Mouse (Mus musculus): ENCODE measurements at regions not wholly inside any gene's neighbourhood (a gene's known extent, or its start where the extent isn't known, plus 50 kb on each side); places are given as distances from the start of the nearest gene placed in this dataset.

DNA sequence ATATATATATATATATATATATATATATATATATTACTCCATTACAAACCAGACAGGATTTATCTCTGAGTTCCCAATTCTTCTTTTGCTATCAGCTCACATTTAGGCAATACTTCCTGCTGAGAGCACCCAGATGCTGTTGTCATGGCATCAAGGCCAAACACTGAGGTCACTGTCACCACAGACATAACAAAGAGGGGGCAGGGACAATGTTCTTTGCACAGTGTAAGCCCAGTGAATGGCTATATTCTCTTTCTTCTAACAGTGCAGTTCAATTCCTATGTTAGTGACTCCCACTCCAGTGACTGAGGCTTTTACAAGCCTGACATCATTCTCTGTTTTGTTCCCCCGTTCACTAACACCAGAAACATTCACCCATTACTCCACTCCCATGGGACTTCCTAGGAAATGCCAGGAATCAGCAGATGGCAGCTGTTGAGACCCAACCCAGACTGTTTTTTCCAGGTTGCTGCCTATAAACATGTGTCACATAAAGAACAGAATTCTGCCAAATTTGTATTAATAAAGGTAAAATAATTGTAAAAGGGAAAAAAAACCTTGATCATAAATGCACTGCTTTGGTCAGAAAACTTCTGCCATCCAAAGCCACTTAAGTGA, 289.5 kb downstream of the Slc22a22 start:
- ChIA-PET POLR2A (no interaction called here), CTCF (no interaction called here)

DNA sequence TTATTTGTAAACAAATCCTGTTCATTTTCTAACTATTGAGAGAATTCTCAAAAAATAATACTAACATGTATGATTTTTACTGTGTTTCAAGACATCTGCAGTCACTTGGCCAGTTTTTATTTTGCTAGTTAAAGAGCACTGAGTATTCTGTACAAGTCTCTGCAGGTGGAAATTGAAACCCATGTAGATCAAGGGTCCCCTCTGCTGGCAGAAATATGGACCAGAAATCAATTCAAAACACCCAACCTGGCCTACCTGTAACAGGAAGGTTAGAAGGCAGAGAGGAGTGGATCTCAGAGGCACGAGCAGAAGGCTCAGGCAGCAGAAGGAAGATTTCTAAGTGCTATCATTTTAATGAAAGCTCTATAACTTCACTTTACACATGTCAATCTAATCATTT, 298.3 kb downstream of the Slc22a22 start:
- CTCF ChIA-PET: no interaction called here

DNA sequence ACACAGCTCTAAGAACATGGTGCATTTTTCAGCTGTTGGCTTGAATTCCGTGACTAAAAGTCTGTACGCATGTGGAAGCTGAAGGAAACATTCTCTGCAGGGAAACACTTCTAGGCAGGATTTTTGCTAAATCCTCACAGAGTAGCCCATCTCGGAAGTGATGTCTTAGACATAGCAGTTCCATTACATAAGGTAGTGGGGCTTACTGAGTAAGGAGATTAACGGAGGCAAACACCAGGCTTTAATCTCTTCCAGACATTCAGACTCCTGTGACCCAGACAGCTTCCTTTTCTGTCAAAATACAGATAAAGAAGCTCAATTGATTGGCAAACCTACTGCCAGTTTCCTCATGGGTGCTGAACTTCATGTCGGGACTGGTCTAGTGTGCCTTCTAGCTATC, 304.7 kb downstream of the Slc22a22 start:
- ChIA-PET POLR2A (interaction anchor here in 1 of 4 experiments (0.5 to 0.7 kb wide), 2 partner anchors 13 to 469 kb away, joined by 3 read pairs; no protein-coding TSS in a partner anchor), CTCF (interaction anchor here in 1 of 4 experiments (0.5 kb wide), 1 partner anchor 73 kb away, joined by 12 read pairs; no protein-coding TSS in a partner anchor)

More for the DNA sequence above, 298.3 kb downstream of the Slc22a22 start:
- POLR2A ChIA-PET: no interaction called here

DNA sequence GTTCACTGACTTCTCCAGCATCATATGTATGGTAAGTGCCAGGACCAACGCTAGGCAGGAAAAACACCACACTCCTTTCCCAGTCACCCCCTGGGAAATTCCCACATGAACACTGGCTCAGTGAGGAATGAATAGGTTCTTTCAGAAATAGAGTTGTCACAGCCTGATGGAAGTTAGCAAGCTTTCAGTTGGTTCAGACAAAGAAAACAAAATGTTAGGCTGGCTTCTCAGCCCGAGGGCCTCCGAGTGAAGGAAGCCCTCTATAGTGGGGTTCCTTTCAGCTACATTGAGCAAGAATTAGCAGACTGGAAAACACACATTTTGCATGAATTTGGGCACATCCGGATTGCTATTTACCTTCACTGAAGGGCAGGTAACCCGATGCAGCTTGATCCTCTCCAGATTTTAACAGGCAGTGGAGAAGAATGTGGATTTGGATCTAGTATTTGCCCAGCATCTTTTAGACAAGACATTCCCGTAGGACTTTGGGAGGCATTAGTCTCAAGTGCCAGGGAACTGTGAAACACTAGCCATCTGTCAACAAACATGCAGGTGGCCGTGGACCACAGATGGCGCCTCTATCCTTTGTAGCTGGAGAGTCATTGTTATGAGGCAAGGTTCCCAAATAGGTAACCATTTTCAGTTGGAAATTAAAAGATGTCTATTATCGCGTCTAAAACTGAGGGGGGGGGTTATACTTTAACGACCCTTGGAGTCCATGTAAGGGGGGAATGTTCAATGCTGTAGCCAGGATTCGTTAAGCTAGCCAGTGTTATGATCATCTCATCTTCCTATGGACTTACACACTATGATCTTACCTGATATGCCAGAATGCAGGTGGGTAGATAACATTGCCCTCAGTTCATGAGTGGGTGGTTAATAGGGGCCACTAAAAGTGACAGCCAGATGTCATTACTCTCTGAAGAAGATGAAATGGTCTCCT, 314.8 kb downstream of the Slc22a22 start:
- ChIA-PET CTCF (no interaction called here), POLR2A (no interaction called here)

DNA sequence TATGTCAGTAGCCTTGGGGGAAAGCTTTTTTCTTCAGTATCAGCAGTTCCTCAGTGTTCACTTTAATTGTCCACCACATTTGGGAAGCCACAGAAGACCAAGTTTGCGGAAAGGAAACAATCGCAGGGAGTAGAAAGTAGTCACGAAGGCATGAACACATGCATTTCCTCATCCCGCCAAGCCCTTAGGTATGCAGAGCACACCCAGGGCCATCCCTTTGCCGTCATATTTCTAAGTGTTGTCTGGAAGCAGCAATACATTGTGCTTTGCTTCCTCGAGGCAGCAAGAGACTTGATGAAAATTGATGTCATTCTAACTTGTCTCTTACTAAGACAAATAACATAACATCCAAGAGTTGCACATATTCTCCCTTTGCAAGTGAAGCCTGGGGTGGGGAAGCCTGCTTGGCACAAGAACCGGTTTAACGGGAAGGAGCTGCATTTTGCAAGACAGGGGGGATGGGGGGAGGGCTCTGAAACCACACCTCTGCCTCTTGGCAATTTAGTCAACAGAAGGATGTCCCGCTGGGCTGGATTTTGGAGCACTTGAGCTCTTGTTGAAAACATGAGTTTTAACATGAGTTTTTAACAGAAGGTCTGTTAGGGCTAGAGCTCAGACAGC, 337.2 kb downstream of the Slc22a22 start:
- CTCF ChIA-PET: interaction anchor here in 1 of 4 experiments (0.6 kb wide), 1 partner anchor 81 kb away, joined by 8 read pairs; no protein-coding TSS in a partner anchor
- POLR2A ChIA-PET: interaction anchor here in 1 of 4 experiments (0.6 kb wide), 1 partner anchor 457 kb away, joined by 6 read pairs; no protein-coding TSS in a partner anchor

DNA sequence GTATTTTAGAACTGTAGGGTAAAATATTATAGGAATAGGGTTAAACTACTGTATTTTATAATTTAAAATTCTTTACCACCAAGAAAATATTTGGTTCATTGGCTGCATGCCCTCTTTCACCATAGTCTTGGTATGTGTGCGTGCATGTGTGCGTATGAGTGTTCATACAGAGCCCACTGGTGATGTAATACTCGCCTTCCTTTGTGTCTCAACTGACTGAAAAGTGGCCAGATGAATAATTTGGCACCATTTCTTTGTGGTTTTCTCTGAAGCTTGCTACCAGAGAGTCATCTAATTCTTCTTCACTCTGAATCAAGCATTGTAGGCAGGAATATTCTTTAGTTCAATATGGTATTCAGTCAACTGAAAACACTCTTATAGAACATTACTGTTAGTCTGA, 372.7 kb downstream of the Slc22a22 start:
- ChIA-PET CTCF (no interaction called here), POLR2A (no interaction called here)

DNA sequence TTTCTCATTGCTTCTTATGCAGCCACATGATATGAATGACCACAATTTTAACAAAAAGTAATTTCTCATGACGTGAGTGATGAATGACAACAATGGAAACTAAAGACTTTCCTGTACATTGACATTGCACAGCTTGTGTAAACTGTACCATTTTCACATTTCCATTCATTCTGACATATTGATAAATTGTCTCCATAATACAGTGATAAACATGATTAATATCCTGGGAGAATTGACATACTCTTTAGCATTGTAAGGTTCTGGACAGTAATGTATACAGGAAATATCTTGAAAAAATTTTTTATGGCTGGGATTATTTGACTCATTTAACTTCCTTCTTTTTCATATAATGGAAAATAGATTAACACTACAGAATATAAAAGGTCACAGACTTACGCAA, 380.1 kb downstream of the Slc22a22 start:
- POLR2A ChIA-PET: no interaction called here

DNA sequence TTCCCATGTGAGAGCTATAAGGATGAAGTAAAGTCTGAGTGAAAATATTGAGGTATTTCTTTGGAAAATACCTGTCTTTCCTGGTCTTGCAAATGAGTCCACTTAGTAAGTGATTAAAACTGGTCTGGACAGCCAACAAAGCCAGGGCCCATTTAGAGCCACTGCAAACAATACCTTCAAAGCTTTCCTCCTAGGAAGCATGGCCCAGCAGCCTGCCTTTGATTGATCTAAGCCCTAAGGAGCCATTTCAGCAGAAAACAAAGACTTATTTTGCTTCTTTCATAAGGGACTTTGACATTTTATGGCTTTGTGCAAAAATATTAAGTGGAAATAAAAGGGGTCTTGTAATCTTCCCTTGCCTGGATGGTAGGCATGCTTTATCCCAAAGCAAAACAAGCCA, 397.6 kb downstream of the Slc22a22 start:
- CTCF ChIA-PET: no interaction called here
- POLR2A ChIA-PET: no interaction called here

More for the DNA sequence above, 380.1 kb downstream of the Slc22a22 start:
- CTCF ChIA-PET: no interaction called here

DNA sequence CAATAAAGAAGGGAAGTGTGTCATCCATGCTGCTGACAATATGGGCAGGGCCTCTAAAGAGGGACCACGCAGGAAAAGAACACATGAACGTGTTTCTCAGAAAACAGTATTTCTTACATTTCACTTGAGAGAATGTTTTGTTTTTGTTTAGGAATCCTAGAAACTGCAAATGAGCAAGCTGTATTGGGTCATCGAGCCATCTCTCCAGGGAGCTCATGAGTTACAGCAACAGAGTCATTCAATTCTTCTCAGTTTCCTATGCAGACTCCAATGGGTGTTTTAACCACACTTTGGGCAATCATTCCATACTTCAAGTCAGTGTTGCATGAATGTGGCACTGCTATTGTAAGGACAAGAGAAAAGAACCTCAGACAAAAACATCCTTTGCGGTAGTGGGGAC, 403.6 kb downstream of the Slc22a22 start:
- POLR2A ChIA-PET: interaction anchor here in 1 of 4 experiments (0.7 kb wide), 1 partner anchor 293 kb away, joined by 3 read pairs; no protein-coding TSS in a partner anchor

DNA sequence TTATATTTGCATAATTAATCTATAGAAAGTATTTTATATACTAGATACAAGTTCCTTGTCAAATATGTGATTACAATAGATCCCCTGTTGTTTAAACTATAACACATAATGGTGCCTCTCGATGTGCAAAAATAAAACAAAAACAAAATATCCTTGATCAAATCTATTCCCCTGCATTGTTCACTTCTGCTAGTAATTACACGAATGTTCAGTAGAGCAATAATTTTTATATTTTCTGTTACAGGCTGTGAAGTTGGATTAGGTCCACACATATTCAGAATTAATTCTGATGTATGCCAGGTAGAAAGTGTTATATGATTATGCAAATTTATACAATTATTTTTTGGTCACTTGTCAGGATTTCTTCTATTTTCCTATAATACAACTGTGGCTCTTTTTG, 415.9 kb downstream of the Slc22a22 start:
- ChIA-PET POLR2A (no interaction called here), CTCF (no interaction called here)

More for the DNA sequence above, 403.6 kb downstream of the Slc22a22 start:
- CTCF ChIA-PET: no interaction called here

DNA sequence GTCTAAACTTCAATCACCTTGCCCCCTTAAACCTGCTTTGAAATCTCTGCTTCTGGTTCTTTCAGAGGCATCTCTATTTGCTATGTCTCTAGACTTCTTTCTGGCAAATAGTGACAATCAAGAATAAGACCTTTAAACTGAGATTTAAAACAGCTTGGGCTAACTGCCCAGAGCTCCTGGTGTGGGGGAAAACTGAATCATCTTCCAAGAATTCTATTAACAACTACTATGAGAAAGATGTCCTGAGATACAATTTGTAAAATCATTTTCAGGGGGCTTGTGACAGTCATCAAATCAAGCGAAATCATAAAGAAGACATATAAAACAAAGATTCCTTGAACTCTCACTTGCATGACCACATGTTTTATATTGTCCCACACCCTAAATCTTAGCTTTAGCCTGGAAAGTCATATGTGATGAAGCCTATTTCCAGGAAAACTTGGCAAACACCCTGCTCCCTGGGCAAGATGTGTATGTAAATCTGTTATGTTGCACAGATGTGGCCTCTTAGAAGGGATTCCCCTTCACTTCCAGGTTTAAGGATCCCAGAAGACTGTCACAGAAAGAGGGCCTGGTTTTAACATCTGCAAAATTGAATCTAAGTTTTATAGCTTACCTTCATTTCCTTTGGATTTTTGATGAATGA, 417.8 kb downstream of the Slc22a22 start:
- CTCF ChIA-PET: interaction anchor here in 1 of 4 experiments (0.6 kb wide), 1 partner anchor 81 kb away, joined by 8 read pairs; no protein-coding TSS in a partner anchor
- POLR2A ChIA-PET: no interaction called here

DNA sequence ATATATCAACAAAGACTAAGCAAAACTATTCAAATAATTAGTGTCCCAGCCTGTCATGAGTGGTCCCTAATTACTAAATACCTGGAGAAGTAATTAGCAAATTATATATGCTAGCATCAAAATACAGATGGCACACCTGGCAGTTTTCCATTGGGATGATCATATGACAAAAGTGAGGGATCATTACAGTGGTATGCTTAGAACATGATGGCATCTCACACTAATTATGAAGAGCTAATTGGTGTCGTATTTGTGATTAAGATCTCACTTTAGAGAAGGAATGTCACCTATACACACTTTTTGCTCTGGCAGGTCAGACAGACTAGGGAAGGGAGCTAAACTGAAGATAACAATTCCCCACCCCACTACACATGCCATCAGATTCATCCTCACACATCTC, 425.1 kb downstream of the Slc22a22 start:
- CTCF ChIA-PET: no interaction called here
- POLR2A ChIA-PET: no interaction called here

DNA sequence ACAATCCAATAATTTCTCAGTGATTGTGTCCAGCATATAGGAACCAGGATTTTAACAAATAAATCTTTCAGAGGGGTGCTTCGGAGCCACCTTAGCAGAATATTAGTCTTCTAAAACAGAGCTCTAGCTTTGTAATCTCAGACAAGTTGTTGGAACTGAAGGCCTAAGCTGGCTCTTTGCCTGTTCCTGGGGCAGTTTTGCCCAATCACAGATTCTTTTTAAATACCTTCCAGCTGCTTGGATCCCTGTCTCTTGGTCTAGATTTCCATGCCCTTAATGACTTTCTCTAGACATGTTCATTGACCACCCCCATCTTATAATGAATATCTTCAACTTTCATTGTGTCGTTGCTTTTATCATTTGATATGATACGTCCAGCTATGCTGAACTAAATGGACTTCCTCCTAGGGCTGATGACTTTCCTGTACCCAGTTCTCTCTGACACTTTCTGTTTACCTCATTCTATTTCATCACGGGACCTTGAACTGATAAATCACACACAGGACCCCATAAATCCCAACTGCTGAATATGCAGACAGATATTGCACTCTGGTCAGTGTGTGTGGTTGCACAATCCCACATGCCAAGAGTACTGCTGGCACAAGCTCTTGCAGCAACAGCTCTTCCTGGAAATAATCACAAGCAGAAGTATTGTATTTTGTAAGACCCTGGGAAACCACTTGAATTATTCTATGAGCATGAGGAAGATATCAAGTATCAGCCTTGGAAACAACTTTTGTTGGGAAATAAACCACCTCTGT, 440.4 kb downstream of the Slc22a22 start:
- CTCF ChIA-PET: no interaction called here
- POLR2A ChIA-PET: no interaction called here

DNA sequence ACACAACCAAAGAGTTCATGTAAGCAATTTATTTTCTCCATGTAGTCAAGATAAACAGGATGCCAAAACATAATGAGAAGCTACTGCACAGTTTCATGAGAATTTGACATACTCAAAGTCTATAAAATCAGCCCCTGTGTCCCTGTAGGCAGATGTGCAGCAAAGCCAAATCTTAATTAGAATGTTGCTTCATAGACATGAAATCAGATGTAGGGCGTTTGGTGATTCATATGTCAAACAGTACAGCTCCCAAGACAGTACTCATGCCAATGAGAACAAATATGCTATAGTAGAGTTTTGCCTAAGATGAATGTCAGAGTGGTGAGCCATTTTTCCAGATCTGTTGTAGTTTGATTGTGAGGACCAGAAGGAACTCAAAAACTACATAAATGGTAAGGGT, 444.4 kb downstream of the Slc22a22 start:
- ChIA-PET POLR2A (no interaction called here), CTCF (no interaction called here)

Measured in embryonic stem cell, embryonic (primary cell).